Mouse (Mus musculus) limb, embryonic 14.5 days (tissue): Measurements from ENCODE around the gene Cggbp1. TPM values are rescaled to one million over a fixed set of nuclear protein-coding genes. Genes with fewer than 3 reads are reported as not detected.
A peak's percentile ranks its signal among the peaks of the same experiment; 100 is the strongest.

Source experiments
- ATAC-seq: fragments of 200-750 bp; cut with Nextera tagmentation; 2 replicates; pipeline ENCODE4 v1.8.0; 2017; ENCODE audit warnings: low read depth, moderate number of reproducible peaks, moderate TSS enrichment; ENCODE audit not compliant: low FRiP score
- DNase-seq: peaks from one replicate; pipeline ENCODE4 v3.0.0-alpha.2; 2015; ENCODE audit warnings: low spot score
- H3K27ac ChIP-seq: fragments of 300-500 bp; sonication (generic); replicated peaks from 2 replicates; pipeline ENCODE4 v1.5.1; 2014; ENCODE audit warnings: low read depth, mild to moderate bottlenecking, low read length, moderate library complexity, mixed read lengths
- H3K27me3 ChIP-seq: fragments of 300-500 bp; sonication (generic); 2 replicates; pipeline ENCODE4 v1.6.1; 2014; ENCODE audit warnings: low read length, mixed read lengths; ENCODE audit not compliant: control insufficient read depth, insufficient read depth
- H3K36me3 ChIP-seq: fragments of 300-500 bp; sonication (generic); 2 replicates; pipeline ENCODE4 v1.6.1; 2014; ENCODE audit warnings: mild to moderate bottlenecking, low read length, moderate library complexity, mixed read lengths; ENCODE audit not compliant: control insufficient read depth, insufficient read depth
- H3K4me1 ChIP-seq: fragments of 300-500 bp; sonication (generic); 2 replicates; pipeline ENCODE4 v1.6.1; 2014; ENCODE audit warnings: antibody characterized with exemption, low read length, mixed read lengths; ENCODE audit not compliant: control insufficient read depth, insufficient read depth
- H3K4me2 ChIP-seq: fragments of 300-500 bp; sonication (generic); replicated peaks from 2 replicates; pipeline ENCODE4 v1.6.1; 2014; ENCODE audit warnings: low read depth, mild to moderate bottlenecking, low read length, moderate library complexity; ENCODE audit not compliant: severe bottlenecking
- H3K4me3 ChIP-seq: fragments of 300-500 bp; sonication (generic); replicated peaks from 2 replicates; pipeline ENCODE4 v1.5.1; 2014; ENCODE audit warnings: low read length
- H3K9ac ChIP-seq: fragments of 300-500 bp; sonication (generic); 2 replicates; pipeline ENCODE4 v1.6.1; 2014; ENCODE audit warnings: mild to moderate bottlenecking, low read depth, low read length, moderate library complexity; ENCODE audit not compliant: severe bottlenecking
- H3K9me3 ChIP-seq: fragments of 300-500 bp; sonication (generic); 2 replicates; pipeline ENCODE4 v1.6.1; 2016; ENCODE audit warnings: low read length; ENCODE audit not compliant: control insufficient read depth
- POLR2A ChIP-seq: fragments of 200-500 bp; IDR thresholded peaks from 2 replicates; pipeline ENCODE4 v1.8.0; 2012; ENCODE audit warnings: inconsistent platforms, mild to moderate bottlenecking, moderate library complexity, borderline replicate concordance; ENCODE audit not compliant: insufficient read depth, insufficient read length; ENCODE audit errors: extremely low read depth
- WGBS: fragments of 180-500 bp; shearing (Covaris S2); extraction: QIAGEN DNeasy Blood & Tissue Kit; methylation state at CpG from one replicate; pipeline ENCODE4 v1.1.7; 2014; 5-methylcytosine and 5-hydroxymethylcytosine counted together
- polyA plus RNA-seq, 2 experiments: library from polyadenylated mRNA; depleted of rRNA in 1 of 2; stranded (reverse) in 1 of 2; unstranded in 1 of 2; fragments of >200 nt; fragmentation: Nextera tagmentation in 1 of 2; extraction: Ambion mirVana in 1 of 2; gene quantifications; 2 replicates each; pipeline versions ENCODE4 v1.2.1 to v1.2.3; 2012 to 2014

Cggbp1 gene
- polyA plus RNA-seq (2012; rRNA removed) (47.6 and 48.4 TPM in 2 replicates), polyA plus RNA-seq (2014; fragmentation: Nextera tagmentation; extraction: Ambion mirVana) (102 and 105 TPM in 2 replicates)

- Histone ChIP-seq H3K4me3 (peak within 1 kb of the TSS; percentile 94), H3K27me3 (no peaks in the 10 kb centered on the region), H3K4me2 (peak within 1 kb of the TSS; percentile 69), H3K36me3 (peaks cover 25% of the 10 kb centered on the region), H3K9ac (peak within 1 kb of the TSS; percentile 92), H3K27ac (peak within 1 kb of the TSS; percentile 96), H3K4me1 (peaks cover 16% of the 10 kb centered on the region), H3K9me3 (no peaks in the 10 kb centered on the region)
- under 1% methylated on average over 55 of the region's 85 CpGs for WGBS
- peak; percentile 82; the same call in 1 of the 2 replicates for TF ChIP-seq POLR2A
- peak; percentile 100 for DNase-seq
- peak; percentile 99 for ATAC-seq
Measured at GRCm38 (mm10) chr16:64851563-64852362, at the start of gene Cggbp1, which contains the start of gene Zfp654. TSS of gene Cggbp1 (plus strand) at chr16:64851996. TSS of gene Zfp654 (minus strand) at chr16:64851652.

- H3K27me3 ChIP-seq = no peaks in the 10 kb centered on the region
- DNase-seq (peak; percentile 5), ATAC-seq (no peak)
- H3K4me3 ChIP-seq = no peak overlapping the region
- H3K4me1 ChIP-seq = no peaks in the 10 kb centered on the region
- no peaks in the 10 kb centered on the region for H3K9me3 ChIP-seq
- no peak for TF ChIP-seq POLR2A
- H3K9ac ChIP-seq = no peak overlapping the region
- no peak overlapping the region for H3K4me2 ChIP-seq
- H3K27ac ChIP-seq = no peak overlapping the region
- H3K36me3 ChIP-seq = peaks cover 8% of the 10 kb centered on the region; the same call in 1 of the 2 replicates
- WGBS = 48% methylated on average over 3 of the region's 3 CpGs
Measured at GRCm38 (mm10) chr16:64803041-64803440, 48.8 kb upstream of the Cggbp1 start.

- Histone ChIP-seq H3K4me3 (no peak overlapping the region), H3K4me2 (no peak overlapping the region), H3K9ac (no peak overlapping the region), H3K27ac (no peak overlapping the region), H3K9me3 (no peaks in the 10 kb centered on the region), H3K27me3 (no peaks in the 10 kb centered on the region), H3K4me1 (no peaks in the 10 kb centered on the region), H3K36me3 (peaks cover 13% of the 10 kb centered on the region)
- WGBS = 91% methylated on average over 3 of the region's 3 CpGs
- no peak for TF ChIP-seq POLR2A
- ATAC-seq (no peak), DNase-seq (no peak)
Measured at GRCm38 (mm10) chr16:64817094-64817765, 34.6 kb upstream of the Cggbp1 start.

- Histone ChIP-seq H3K4me1 (no peaks in the 10 kb centered on the region), H3K9me3 (no peaks in the 10 kb centered on the region), H3K27me3 (no peaks in the 10 kb centered on the region), H3K4me2 (no peak overlapping the region), H3K27ac (no peak overlapping the region), H3K4me3 (no peak overlapping the region), H3K9ac (no peak overlapping the region), H3K36me3 (peaks cover 10% of the 10 kb centered on the region; the same call in 1 of the 2 replicates)
- DNase-seq (no peak), ATAC-seq (no peak)
- WGBS = 88% methylated on average over 1 of the region's 1 CpGs
- no peak for TF ChIP-seq POLR2A
Measured at GRCm38 (mm10) chr16:64823890-64824289, 27.9 kb upstream of the Cggbp1 start.

GRCm38 (mm10) chr16:64824474-64824873 is 27.3 kb upstream of the Cggbp1 start:
- Histone ChIP-seq H3K4me3 (no peak overlapping the region), H3K36me3 (peaks cover 13% of the 10 kb centered on the region; the same call in 1 of the 2 replicates)

More at GRCm38 (mm10) chr16:64824474-64824873, 27.3 kb upstream of the Cggbp1 start:
- no peaks in the 10 kb centered on the region for H3K27me3 ChIP-seq
- ATAC-seq = no peak
- no peak overlapping the region for H3K27ac ChIP-seq
- no peak for TF ChIP-seq POLR2A
- no peak overlapping the region for H3K9ac ChIP-seq
- H3K9me3 ChIP-seq = no peaks in the 10 kb centered on the region
- 89% methylated on average over 1 of the region's 1 CpGs for WGBS
- no peak for DNase-seq
- H3K4me1 ChIP-seq = no peaks in the 10 kb centered on the region
- H3K4me2 ChIP-seq = no peak overlapping the region
